Mouse (Mus musculus): ENCODE results near the gene Haus4.
A peak's percentile ranks its signal among the peaks of the same experiment; 100 is the strongest.

Haus4 gene

DNA sequence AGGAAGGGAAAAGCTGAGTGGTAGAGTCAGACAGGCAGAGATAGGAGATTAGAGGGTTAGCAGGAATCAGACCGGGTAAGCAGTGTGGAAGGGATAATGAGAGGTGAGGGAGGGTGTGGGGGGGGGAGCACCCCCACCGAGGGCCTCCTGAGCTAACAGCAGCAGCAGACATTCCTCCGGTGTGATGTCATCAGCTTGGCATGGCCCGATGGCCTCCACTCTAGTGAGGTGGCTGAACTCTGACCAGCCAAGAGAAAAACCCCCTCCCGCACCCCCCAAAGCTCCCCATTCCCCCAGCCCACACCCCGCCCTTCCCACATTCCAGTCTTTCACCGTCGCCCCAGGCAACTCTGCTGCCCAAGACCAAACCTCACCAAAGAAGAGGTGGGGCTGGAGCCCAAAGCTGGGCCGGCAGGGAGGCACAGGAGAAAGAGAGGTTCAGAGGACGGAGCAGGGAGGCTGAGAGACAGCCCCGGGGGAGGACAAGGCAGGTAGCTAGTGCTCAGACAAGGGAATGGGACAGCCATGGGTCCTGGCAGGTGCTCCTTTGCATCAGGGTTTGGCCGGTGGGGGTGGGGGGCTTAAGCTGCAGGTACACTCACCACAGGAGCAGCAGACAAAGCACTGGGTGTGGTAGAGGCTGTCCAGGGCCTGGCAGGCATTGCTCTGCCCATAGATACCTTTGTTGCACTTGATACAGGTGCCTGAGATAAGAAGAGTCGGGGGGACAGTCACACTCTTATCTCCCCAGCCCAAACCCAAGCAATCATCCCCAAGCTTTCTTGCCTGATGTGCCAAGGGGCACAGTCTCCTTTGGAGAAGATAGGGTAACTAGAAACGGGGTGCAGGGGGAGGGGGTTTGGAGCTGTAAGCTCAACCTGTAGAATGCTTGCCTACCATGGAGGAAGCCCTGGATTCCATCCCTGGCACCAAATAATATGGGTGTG, 18.6 kb upstream of the Haus4 start:
- DNase-seq (ENCODE audit: low spot score), result peak; percentile 87

DNA sequence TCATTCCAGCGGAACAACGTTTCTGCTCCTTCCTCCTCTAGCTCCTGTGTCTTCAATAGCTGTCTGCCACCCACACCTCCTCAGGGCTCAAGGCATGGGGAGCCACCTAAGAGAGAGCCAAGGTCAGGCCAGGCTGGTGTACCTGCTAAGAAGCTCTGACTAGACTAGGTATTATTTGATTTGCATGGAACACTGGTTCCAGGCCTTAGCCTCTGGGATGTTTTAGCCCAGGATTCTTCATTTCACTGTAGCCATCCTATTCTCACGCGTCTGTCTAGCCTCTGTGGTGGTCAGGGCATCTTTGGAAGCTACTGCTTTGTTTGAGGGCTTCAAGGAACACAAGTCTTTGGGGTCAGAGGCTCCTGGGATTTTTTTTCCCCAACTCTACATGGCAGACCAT, 17.7 kb upstream of the Haus4 start:
- DNase-seq (ENCODE audit: low spot score), result no peak

DNA sequence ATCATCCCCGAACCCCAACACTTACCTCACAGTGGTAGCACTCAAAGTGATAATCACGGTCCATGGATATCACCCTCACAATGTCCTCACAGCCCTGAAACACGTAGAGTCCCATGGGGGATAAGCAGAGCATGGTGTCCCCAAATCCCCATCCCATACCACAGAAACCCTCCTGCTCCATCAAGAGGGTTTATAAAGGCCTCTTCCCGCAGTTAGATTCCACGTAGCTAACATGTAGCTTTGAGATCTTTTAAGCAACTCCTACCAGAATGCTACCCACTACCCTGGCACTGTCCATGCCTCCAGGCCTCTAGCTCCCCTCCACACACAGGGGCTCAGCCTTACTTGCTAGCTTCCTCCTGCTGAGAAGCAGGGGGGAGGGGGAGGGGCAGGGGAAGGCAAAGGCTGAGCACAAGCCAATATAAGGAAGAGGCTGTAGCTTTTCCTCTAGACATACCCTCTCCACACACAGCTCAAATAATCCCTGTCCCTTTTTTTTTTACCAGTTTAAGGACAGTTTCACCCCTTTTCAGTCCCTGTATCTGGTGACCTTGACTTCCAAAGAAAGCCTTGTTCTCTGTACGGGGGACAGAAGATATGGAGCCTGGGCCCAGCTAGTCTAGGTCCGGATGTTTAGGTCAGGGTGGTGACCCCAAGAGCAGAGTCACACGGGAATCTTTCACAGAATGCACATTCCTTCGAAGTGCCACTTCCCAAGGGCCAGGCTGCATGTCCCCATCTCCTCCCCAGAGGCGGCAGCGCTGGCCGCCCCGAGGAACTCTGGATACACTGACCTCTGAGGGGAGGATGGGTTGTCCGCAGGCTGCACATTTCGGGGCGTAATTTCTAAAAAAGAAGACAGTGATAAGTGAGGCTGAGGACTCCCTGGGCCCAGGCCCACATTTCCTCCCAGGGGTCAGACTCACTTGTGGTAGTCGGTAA, 15.3 kb upstream of the Haus4 start:
- no peak for DNase-seq (ENCODE audit: low spot score)

DNA sequence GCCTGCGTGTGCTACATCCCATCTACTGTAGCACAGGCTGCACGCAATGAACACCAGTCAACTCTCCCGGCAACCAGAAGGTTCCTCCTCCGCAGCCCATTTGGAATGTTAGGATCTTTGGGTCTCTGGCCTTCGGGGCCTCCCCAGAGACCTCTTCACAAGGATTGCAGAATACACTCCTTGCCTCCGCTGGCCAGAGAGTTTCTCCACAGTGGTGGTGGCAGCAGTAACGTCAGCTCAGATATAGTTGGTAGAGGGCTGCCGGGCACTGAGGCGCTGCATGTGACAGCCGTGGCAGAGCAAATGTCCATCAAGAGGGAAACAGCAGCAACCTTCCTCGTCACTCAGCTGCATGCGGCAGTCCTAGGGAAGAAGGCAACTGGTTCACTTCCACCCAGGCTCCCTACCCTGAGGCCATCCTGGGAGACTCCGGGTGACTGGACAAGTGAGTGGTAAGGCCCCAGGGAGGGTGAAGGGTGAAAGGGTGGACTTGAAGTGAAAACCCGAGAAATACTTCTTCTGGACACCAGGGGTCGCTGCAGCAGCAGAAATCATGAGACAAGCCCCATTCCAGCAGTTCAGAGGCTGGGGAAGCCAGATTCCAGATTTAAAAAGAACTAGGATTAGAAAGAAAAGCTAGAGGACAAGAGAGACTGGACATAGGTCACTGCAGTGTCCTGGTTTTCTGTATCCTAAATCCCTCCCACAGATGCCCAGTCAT, 14.4 kb upstream of the Haus4 start:
- DNase-seq (ENCODE audit: low spot score), result peak; percentile 82

DNA sequence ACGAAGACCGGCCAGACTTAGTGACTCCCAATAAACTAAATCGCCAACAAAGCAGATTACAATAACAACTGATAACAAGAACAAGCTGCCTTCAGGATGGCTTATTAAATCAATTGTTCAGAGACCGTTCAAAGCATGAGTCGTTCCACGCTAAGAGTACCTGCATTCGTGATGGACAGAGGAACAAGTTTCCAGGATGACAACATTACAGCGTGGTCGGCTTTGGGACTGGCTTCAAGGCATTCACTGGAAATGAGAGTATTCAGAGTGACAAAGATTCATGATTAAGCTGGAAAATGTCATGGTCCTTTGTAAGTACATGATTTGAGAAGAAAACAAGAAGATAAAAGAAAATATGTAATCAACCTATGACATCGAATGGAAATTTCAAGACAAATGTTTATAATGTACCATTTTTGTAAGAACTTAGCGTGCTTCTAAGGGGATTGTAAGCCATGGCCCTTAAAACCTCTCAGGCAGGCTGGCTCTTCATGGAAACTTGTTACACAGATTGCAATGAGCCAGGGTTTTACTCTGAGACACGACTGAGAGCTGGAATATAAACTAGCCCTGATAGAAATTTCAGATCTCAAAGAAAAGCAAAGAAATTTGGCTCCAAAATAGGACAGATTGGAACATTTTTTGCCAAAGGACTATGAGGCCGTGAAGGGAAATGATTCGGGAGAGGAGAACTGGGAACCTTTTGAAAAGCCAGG, 6.3 kb upstream of the Haus4 start:
- no peak for DNase-seq (ENCODE audit: low spot score)

DNA sequence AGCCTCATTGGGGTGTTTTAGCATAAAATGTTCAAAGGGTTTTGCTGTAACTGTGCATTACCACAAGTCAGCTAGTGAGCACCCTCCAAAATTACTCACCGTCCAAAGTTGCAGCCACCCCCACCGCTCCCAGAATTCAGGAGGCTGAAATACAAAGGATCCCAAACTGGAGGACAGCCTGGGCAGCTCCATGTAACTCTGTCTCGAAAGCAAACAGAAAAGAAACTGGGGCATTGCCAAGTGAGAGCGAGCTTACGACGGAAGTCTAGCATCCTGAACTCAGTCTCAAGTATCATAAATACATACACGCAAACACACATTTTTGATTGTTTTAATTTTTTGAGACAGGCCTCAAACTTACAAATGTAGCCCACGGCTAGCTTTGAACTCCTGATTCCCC, 2.9 kb upstream of the Haus4 start:
- DNase-seq (ENCODE audit: low spot score), result no peak

DNA sequence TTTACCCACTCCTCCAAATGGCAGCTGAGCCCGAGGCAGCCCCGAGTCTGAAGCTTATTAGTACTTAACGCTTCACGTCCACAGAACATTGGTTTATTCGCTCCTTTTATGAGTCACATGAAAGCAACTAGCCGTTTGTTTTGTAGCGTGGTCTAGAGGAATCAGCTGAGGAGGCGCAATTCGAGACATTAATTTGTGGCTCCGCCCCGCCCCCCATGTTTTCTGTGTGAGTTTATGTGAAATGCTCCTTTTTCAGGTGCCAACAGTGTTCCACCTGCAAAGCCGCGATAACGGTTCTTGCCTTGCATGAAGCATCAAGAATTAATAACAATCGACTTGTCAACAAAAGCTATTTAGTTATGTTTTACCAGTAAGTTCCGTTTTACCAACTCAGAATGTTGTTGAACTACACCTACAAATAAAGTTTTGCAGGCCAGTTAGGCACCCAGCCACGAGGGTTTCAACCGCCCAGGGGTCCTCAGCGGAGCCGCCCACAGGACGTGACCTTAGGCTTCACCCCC, 902 bp downstream of the Haus4 start:
- DNase-seq (ENCODE audit: low spot score), result no peak

DNA sequence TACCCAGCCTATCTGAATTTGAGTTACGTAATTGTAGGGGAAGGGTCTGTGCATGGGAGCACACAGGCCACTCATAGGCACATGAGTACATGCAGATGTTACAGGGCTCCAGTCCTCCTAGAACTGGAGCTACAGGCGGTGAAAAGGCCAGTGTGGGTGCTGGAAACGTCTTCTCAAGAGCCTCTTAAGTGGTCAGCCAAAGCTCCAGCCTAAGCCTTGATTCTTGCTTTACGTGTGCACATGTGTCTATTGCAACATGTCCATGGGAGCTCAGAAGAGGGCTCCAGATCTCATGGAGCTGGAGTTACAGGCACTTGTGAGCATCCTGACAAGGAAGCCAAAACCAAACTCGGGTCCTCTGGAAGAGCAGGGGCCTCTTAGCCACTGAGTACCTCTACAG, 9.7 kb downstream of the Haus4 start:
- no peak for DNase-seq (ENCODE audit: low spot score)

DNA sequence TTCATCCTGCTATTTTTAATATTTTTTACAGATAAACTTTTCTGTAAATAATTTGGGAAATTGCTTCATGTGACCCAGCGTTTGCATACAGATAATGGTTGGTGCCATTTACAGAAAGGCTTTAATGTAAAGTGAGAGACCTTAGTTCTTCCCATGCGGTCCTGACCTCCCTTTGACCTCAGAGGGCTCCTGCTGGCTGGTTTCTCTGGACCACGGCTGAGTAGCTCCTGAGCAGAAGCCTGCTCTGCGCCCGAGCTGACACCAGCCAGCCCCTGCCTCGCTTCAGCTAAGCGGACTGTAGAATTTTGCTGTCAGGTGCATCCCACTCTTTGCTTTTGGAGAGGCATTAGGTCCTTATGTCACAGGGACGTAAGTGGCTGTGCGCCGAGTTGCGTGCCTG, 13.6 kb downstream of the Haus4 start:
- DNase-seq (ENCODE audit: low spot score), result peak; percentile 50

DNA sequence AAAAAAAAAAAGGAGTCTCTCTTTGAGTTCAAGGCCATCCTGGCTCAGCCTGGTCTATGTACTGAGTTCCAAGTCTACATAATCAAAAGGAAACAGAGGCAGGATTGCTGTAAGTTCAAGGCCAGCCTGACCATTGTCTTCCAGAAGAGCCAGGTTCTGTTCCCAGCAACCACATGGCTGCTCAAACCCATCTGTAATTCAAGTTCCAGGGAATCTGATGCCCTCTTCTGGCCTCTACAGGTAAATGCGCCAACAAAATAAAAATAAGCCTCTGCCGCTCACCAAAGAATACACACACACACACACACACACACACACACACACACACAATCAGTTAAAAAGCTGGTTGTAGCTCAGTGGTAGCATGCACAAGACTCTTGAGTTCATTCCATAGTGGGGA, 15.8 kb downstream of the Haus4 start:
- DNase-seq (ENCODE audit: low spot score), result no peak

DNA sequence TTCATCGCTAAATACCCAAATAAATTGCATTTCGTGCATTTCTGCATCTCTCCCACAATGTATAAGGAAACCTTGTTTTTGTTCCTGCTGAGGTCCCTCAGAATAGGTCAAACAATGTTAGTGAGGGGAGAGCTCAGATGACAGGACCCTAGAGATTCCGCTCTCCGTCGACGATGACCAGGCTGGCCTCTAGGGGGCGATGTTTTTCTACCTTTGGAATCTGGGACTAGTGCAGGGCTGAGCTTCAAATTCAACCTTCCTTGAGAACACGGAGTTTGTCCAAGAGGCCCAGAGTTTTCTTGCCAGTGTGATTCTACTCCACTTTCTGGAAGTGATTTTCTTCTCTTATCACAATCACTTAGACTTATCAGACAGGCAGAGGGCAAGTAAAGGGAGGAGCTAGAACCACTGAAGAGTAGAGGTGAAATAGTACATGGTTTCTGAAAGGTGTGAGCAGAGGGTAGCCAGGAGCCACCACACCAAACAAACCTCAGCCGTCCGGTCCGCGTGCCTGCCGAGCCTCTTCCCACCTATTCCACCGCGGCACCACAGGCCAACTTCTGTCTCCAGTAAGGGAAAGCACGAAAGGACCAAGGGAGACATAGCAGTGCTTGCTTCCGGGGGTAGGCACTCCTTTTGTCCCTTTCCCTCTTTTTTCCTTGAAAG, 25.8 kb downstream of the Haus4 start:
- DNase-seq (ENCODE audit: low spot score), result peak; percentile 91

DNA sequence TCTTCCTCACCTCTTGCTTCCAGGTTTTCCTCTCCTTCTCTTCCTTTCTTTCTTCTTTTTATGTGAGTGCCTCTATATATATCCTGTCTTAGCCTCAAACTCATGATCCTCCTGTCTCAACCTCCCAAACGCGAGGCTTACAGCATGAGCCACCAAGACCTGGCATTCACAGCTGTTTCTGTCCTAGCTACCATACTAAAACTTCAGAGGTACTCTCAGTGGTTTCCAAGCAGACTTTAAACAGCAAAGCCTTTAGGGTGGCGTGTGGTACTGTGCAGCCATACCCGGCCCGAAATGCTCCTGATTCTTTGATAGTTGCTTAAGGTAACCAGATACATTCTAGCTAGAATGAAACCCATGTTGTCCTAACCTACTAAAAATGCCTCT, 26.4 kb downstream of the Haus4 start:
- DNase-seq (ENCODE audit: low spot score), result peak; percentile 14

DNA sequence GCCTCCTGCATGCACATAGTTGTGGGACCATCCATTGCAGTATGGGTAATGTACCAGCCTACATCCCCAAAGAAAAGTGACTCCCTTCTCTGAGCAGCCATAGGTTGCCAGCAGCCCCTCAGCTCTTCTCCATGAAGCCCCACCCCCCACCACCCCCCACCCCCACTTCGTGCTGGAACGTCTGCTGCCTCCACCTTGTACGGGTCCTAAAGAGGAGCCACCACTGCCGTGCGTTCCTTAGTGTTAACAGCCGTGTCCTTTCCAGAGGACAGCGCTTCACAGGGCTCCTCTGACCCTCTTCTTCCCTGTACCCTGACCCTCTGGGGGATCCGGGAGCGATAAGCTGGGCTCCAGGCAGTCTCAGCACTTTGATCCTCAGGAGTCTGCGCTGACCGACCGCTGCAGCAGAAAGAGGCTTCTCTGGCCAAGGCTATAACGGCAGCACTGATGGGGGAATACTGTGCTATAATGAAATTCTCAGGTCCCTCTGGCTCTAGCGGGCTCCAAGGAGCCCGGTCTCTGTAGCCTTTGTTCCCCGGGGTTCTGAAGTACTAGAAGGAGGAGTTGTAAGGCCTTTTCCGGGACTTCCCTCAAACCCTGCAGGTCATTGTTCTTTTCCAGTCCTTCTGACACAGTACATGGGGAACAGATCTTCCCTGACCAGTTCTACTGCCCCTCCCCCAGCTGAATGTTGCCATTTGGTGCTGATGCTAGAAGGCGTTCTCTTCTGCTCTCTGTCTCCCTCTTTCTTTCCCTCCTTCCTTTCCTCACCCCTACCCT, 27.0 kb downstream of the Haus4 start:
- DNase-seq (ENCODE audit: low spot score), result peak; percentile 70

DNA sequence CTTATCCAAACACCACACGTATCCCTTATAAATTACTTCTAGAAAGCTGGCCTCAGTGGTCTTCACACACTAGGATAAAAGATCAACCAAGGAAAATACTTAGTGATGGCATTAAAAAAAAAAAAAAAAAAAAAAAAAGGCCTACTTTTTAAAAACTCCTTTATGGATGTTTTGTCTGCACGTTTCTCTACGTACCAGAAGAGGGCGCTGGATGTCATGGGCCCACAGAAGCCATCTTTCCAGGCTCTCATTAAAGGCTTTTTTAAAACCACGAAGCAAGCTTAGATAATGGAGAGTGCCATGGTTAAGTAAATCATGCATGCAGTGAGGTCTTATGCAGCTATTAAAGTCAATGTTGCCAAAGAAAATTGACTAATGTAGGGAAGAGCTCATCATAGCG, 30.8 kb downstream of the Haus4 start:
- DNase-seq (ENCODE audit: low spot score), result peak; percentile 29

DNA sequence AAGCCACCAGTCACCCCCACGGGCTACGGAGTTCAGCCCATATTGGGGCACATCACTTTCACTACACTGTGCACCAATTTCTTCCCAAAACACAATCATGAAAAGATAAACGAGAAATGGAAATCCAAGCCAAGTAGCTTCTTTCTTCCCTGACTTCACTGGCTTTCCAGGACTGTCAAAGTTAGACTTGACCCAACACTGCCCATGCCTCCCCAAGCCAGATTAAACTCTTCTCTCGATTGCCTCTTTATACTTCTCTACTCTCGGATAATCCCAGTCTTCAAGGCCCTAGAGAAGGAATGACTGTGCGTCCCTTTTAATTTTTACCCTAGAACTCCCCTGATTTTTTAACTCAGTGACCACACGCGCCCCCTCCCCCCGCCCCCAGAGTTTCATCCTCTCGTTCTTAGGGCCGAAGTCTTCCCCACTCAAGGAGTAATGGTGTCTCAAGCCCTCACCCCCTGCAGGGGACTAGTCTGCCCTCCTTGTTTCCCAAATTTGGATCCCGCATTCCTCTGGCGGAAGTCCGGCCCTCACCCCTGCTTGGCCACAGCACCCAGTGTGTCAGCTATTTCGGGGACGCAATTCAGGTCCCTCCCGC, 37.6 kb downstream of the Haus4 start:
- DNase-seq (ENCODE audit: low spot score), result no peak

DNA sequence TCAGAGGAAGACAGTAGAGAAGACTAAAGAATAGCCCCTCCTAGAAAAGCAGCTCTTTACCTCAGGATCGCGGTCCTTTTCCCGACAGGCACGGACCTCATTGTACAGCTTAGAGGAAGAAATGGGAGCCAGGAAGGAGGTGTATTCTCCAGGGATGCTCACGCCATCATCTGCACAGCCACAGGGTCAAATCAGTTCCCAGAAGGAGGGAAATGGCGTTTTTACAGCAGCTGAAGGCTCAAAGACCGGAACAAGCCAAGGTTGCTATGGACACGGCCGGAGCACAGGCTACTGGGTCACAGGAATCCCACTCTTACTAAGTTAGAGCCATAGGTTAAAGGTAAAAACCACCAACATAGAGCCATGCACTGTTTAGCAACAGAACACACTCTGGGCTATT, 44.6 kb downstream of the Haus4 start:
- no peak for DNase-seq (ENCODE audit: low spot score)

DNA sequence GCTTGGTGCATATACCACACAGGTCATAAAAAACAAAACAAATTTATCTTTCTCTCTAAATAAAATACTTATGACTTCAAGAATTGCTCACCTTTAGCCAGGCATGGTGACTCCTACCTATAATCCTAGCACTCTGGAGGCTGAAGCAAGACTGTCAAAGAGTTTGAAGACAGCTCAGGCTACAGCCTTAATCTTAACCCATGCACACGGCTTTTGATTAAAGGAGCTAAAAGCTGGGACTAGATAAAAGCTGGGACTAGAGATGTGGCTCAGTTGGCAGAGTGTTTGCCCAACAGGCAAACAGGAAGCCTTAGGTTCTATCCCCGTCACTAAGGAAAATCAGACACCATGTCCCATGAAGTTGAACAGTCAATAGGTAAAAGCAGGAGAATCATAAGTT, 51.3 kb downstream of the Haus4 start:
- no peak for DNase-seq (ENCODE audit: low spot score)

DNA sequence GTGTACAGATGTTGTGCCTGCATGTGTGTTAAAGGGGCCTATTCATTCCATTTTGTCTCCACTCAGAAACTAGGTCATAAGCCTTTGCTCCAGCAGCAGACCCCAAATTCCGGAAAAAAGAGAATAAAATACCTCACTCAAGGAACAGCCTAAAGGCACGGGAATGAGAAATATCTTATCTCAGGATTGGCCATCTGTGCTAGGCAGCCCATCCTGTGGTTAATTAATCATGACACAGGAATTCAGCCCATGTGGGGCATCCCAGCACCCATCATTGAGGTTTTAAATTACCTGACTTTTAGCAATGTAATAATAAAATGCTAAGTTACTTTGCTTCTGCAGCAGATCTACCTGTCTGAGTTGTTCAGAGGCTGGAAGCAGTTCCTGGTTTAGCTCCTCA, 53.1 kb downstream of the Haus4 start:
- DNase-seq (ENCODE audit: low spot score), result no peak

DNA sequence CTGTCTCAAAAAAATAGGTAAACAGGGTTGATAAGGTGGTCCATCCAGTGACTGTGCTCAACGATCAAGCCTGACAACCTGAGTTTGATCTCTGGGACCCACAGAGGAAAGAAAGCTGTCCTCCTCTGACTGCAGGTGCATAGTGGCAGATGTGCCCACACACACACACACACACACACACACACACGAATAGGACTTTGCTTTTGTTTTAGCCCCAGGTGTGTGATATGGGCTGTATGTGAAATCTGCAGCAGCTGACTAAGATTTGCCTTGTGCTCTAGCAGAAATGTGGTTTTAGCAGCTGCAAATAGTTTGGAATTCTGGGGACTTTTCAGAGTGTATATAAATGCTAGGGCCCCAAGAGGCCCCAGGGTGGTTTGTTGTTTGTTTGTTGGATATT, 55.1 kb downstream of the Haus4 start:
- DNase-seq (ENCODE audit: low spot score), result no peak

DNA sequence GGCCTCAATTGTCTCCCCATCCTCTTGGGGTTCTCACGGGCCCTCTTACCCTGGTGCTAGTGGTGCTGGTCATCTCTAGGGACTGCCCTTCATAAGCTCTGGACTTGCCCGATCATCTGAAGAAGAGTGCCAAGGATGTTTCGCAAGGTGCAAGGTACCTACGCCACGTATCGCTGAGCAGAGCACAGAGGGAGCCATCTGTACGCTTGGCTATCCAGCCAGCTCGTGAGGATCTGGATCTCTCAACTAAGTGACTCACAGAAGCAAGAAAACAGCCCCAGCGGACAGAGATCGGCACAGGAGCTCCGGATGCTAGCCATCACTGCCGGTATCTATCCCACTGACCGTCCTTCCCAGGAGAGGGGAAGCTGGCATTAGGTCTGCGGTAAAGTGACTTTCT, 57.7 kb downstream of the Haus4 start:
- no peak for DNase-seq (ENCODE audit: low spot score)
